Mouse (Mus musculus) cortical plate, adult 2 months (tissue): Measurements from ENCODE around the gene Dusp27.

Experiments used
- CTCF ChIP-seq: fragments of 200-500 bp; IDR thresholded peaks from 2 replicates; pipeline ENCODE4 v1.5.1; 2011; ENCODE audit warnings: mild to moderate bottlenecking, control low read depth, low read length; ENCODE audit not compliant: insufficient read depth; ENCODE audit errors: extremely low read depth
- POLR2A ChIP-seq: fragments of 200-500 bp; IDR thresholded peaks from 2 replicates; pipeline ENCODE4 v1.6.1; 2011; ENCODE audit warnings: mild to moderate bottlenecking, low read length, control low read depth; ENCODE audit not compliant: insufficient read depth; ENCODE audit errors: extremely low read depth

- TF ChIP-seq POLR2A (no peak), CTCF (no peak)
Observed at GRCm38 (mm10) chr1:166142369-166142768, 14.6 kb upstream of the Dusp27 start.
